Mouse (Mus musculus) MEL (cell line): ENCODE data around the gene Scfd2. TPM values are rescaled to one million over a fixed set of nuclear protein-coding genes. Genes with fewer than 3 reads are reported as not detected.

ENCODE experiments used
- DNase-seq: peaks from one replicate; pipeline ENCODE4 v3.0.0; 2011; ENCODE audit warnings: low read depth, low spot score
- H3K27ac ChIP-seq: 2 replicates; pipeline ENCODE4 v1.5.1; 2012; ENCODE audit warnings: low read depth, mild to moderate bottlenecking, control low read depth, low read length, moderate library complexity; ENCODE audit not compliant: control insufficient read depth
- H3K27me3 ChIP-seq, 2 experiments: fragments of 150-350 bp in 1 of 2; sonication (generic) in 1 of 2; 2 replicates each; pipeline ENCODE4 v1.6.1; 2012; ENCODE audit warnings: low read length in 2 of 2, mild to moderate bottlenecking in 2 of 2, improper control_type of control experiment in 1 of 2, moderate library complexity in 1 of 2; ENCODE audit not compliant: insufficient read depth in 2 of 2, control insufficient read depth in 1 of 2
- H3K36me3 ChIP-seq, 2 experiments: 2 replicates each; pipeline ENCODE4 v1.6.1; 2012 to 2014; ENCODE audit warnings: low read length in 2 of 2, improper control_type of control experiment in 1 of 2, inconsistent platforms in 1 of 2, mild to moderate bottlenecking in 1 of 2; ENCODE audit not compliant: insufficient read depth in 2 of 2, control insufficient read depth in 1 of 2
- H3K4me1 ChIP-seq, 2 experiments: fragments of 150-350 bp in 1 of 2; sonication (generic) in 1 of 2; 2 replicates each; pipeline ENCODE4 v1.6.1; 2012; ENCODE audit warnings: low read length in 2 of 2, improper control_type of control experiment in 1 of 2, mild to moderate bottlenecking in 1 of 2; ENCODE audit not compliant: insufficient read depth in 2 of 2, control insufficient read depth in 1 of 2
- H3K4me3 ChIP-seq, 2 experiments: fragments of 150-350 bp in 1 of 2; sonication (generic) in 1 of 2; 2 replicates each; pipeline ENCODE4 v1.5.1; 2012; ENCODE audit warnings: low read depth in 2 of 2, low read length in 2 of 2, mild to moderate bottlenecking in 2 of 2, moderate library complexity in 2 of 2, control low read depth in 1 of 2, improper control_type of control experiment in 1 of 2; ENCODE audit not compliant: control insufficient read depth in 1 of 2, insufficient read depth in 1 of 2
- H3K79me2 ChIP-seq: 2 replicates; pipeline ENCODE4 v1.6.1; 2012; ENCODE audit warnings: mild to moderate bottlenecking, low read length, moderate library complexity; ENCODE audit not compliant: control insufficient read depth, poor library complexity, insufficient read depth
- H3K9ac ChIP-seq: 2 replicates; pipeline ENCODE4 v1.6.1; 2012; ENCODE audit warnings: low read depth, mild to moderate bottlenecking, control low read depth, low read length, moderate library complexity; ENCODE audit not compliant: control insufficient read depth, poor library complexity, severe bottlenecking
- H3K9me3 ChIP-seq: fragments of 150-350 bp; sonication (generic); replicated peaks from 2 replicates; pipeline ENCODE4 v1.6.1; 2012; ENCODE audit warnings: mild to moderate bottlenecking, low read length, improper control_type of control experiment, moderate library complexity; ENCODE audit not compliant: insufficient read depth
- ELF1 ChIP-seq: IDR thresholded peaks from 2 replicates; pipeline ENCODE4 v1.6.1; 2014; ENCODE audit warnings: low read depth, mild to moderate bottlenecking, inconsistent platforms, low read length, improper control_type of control experiment, moderate library complexity
- EP300 ChIP-seq, 2 experiments: IDR thresholded peaks; 2 replicates each; pipeline ENCODE4 v1.6.1; 2011; ENCODE audit warnings: improper control_type of control experiment in 2 of 2, low read length in 2 of 2, low read depth in 1 of 2, mild to moderate bottlenecking in 1 of 2
- GATA1 ChIP-seq: IDR thresholded peaks from 2 replicates; pipeline ENCODE4 v1.6.1; 2011; ENCODE audit warnings: low read depth, low read length, improper control_type of control experiment
- HCFC1 ChIP-seq: IDR thresholded peaks from 2 replicates; pipeline ENCODE4 v1.6.1; 2012; ENCODE audit warnings: low read depth, mild to moderate bottlenecking, inconsistent platforms, low read length, improper control_type of control experiment, moderate library complexity
- KAT2A ChIP-seq: conservative IDR thresholded peaks from 2 replicates; pipeline ENCODE4 v1.6.1; 2012; ENCODE audit warnings: low read depth, low read length, improper control_type of control experiment, inconsistent platforms
- MAFK ChIP-seq: IDR thresholded peaks from 2 replicates; pipeline ENCODE4 v1.6.1; 2011; ENCODE audit warnings: low read depth, mild to moderate bottlenecking, low read length, improper control_type of control experiment, borderline replicate concordance
- MAX ChIP-seq: IDR thresholded peaks from 2 replicates; pipeline ENCODE4 v1.6.1; 2011; ENCODE audit warnings: low read length, improper control_type of control experiment
- NRF1 ChIP-seq: IDR thresholded peaks from 2 replicates; pipeline ENCODE4 v1.6.1; 2014; ENCODE audit warnings: low read depth, mild to moderate bottlenecking, inconsistent platforms, low read length, improper control_type of control experiment, moderate library complexity; ENCODE audit not compliant: poor library complexity, insufficient read depth, severe bottlenecking
- POLR2A ChIP-seq, 2 experiments: IDR thresholded peaks; 2 replicates each; pipeline ENCODE4 v1.6.1; 2011 to 2012; ENCODE audit warnings: low read length in 2 of 2, mild to moderate bottlenecking in 2 of 2, control low read depth in 1 of 2, improper control_type of control experiment in 1 of 2, low read depth in 1 of 2, moderate library complexity in 1 of 2; ENCODE audit not compliant: control insufficient read depth in 1 of 2, insufficient read depth in 1 of 2, poor library complexity in 1 of 2
- POLR2AphosphoS2 ChIP-seq: IDR thresholded peaks from 2 replicates; pipeline ENCODE4 v1.6.1; 2011; ENCODE audit warnings: low read length, improper control_type of control experiment
- RAD21 ChIP-seq: IDR thresholded peaks from 2 replicates; pipeline ENCODE4 v1.6.1; 2011; ENCODE audit warnings: mild to moderate bottlenecking, low read depth, low read length, improper control_type of control experiment
- RCOR1 ChIP-seq: IDR thresholded peaks from 2 replicates; pipeline ENCODE4 v1.6.1; 2012; ENCODE audit warnings: low read depth, mild to moderate bottlenecking, inconsistent platforms, low read length, improper control_type of control experiment
- SIN3A ChIP-seq: IDR thresholded peaks from 2 replicates; pipeline ENCODE4 v1.6.1; 2012; ENCODE audit warnings: low read length, improper control_type of control experiment, inconsistent platforms
- UBTF ChIP-seq: IDR thresholded peaks from 2 replicates; pipeline ENCODE4 v1.6.1; 2012; ENCODE audit warnings: low read depth, mild to moderate bottlenecking, inconsistent platforms, low read length, improper control_type of control experiment, moderate library complexity, borderline replicate concordance; ENCODE audit not compliant: insufficient read depth
- ZKSCAN1 ChIP-seq: IDR thresholded peaks from 2 replicates; pipeline ENCODE4 v1.6.1; 2012; ENCODE audit warnings: low read depth, mild to moderate bottlenecking, inconsistent platforms, low read length, improper control_type of control experiment, moderate library complexity
- ZMIZ1 ChIP-seq: IDR thresholded peaks from 2 replicates; pipeline ENCODE4 v1.6.1; 2012; ENCODE audit warnings: low read depth, mild to moderate bottlenecking, inconsistent platforms, low read length, improper control_type of control experiment, moderate library complexity
- polyA plus RNA-seq, 2 experiments: library from polyadenylated mRNA; stranded (reverse) in 1 of 2; unstranded in 1 of 2; fragments of >175 nt in 1 of 2; fragments of >200 nt in 1 of 2; gene quantifications; 2 replicates each; pipeline versions ENCODE4 v1.2.1 to v1.2.4; 2012; ENCODE audit warnings: low replicate concordance in 2 of 2, low read depth in 1 of 2; ENCODE audit not compliant: insufficient read length in 2 of 2, insufficient read depth in 1 of 2, missing spikeins in 1 of 2
- total RNA-seq: library from RNA; depleted of rRNA; stranded (reverse); fragments of 300-350 nt; gene quantifications from 2 replicates; pipeline ENCODE4 v1.2.3, GENCODE M21; 2012

The Scfd2 gene
- total and polyA plus RNA-seq, 3 experiments, result 18.8 to 20.3 TPM; not detected in 1

- Histone ChIP-seq H3K79me2 (no peaks in the 10 kb centered on the region), H3K9me3 (no peaks in the 10 kb centered on the region)
- TF ChIP-seq POLR2AphosphoS2 (no peak), RAD21 (no peak), ZMIZ1 (no peak), EP300 (IDR thresholded peaks at IDR 0.05; ENCODE audit: low read depth in 1 of 2, low read length in 2 of 2) (no peak), ELF1 (no peak), GATA1 (no peak)
- TF ChIP-seq, all 39 proteins: peak for 0
- Histone ChIP-seq H3K27ac (no peak overlapping the region), H3K36me3 (no peaks in the 10 kb centered on the region), H3K9ac (no peak overlapping the region), H3K4me1 (no peaks in the 10 kb centered on the region), H3K4me3 (no peak overlapping the region), H3K27me3 (no peaks in the 10 kb centered on the region)
- DNase-seq, result no peak
These were observed 285.1 kb downstream of the Scfd2 start for GRCm38 (mm10) chr5:74246453-74246852.

- DNase-seq, result no peak
- Histone ChIP-seq H3K4me3 (no peak overlapping the region), H3K36me3 (no peaks in the 10 kb centered on the region), H3K27me3 (no peaks in the 10 kb centered on the region), H3K9me3 (no peaks in the 10 kb centered on the region), H3K4me1 (no peaks in the 10 kb centered on the region), H3K79me2 (no peaks in the 10 kb centered on the region), H3K27ac (no peak overlapping the region), H3K9ac (no peak overlapping the region)
- TF ChIP-seq NRF1 (no peak), KAT2A (no peak), UBTF (no peak), POLR2A (IDR thresholded peaks at IDR 0.05; ENCODE audit: control insufficient read depth in 1 of 2, insufficient read depth in 1 of 2, low read depth in 1 of 2, low read length in 2 of 2, poor library complexity in 1 of 2) (no peak), MAX (no peak), MAFK (no peak), ZKSCAN1 (no peak), RAD21 (no peak), HCFC1 (no peak), RCOR1 (no peak), SIN3A (no peak), POLR2AphosphoS2 (no peak), ZMIZ1 (no peak)
These were observed 285.9 kb downstream of the Scfd2 start for GRCm38 (mm10) chr5:74245641-74246145.
